Mouse (Mus musculus) 416B (cell line): ENCODE data around the gene Prrx2.
A peak's percentile ranks its signal among the peaks of the same experiment; 100 is the strongest.

Experiments
- DNase-seq: peaks from one replicate; pipeline ENCODE4 v3.0.0; 2011; ENCODE audit warnings: low read depth

Prrx2 gene

DNA sequence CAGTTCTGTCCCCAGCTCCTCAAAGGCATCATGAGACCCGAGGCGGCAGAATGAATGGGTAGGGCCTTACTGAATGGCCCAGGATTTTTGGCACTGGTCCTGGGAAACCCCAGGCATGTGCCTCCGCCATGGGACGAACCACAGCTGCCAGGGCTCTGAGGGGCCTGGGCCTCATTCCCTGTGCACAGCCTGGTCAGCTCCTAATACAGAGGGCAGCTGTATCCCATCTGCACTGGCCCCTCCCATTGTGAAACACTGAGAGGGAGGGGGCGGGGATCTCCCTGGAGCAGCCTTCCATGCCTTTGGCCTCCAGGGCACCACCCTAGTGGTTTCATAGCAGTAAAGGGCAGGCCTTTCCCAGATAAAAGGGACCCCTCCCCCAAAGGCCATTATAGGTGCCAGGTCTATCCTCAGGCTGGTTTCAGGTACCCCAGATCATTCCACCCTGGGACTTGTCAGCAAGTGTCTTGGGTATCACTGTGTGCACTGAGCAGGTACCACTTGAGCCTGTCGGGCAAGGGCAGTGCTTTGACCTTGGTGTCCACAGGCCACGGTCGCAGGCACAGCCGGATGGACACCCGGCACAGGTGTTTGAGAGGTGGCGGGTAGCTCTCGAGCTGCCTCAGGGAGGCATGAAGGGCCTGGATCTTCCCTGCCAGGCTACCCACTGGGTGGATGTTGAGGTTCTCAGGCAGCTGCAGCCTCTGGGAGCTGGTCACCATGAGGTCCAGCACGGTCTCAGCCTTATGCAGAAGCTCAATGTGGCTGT, 11.2 kb upstream of the Prrx2 start:
- no peak for DNase-seq

DNA sequence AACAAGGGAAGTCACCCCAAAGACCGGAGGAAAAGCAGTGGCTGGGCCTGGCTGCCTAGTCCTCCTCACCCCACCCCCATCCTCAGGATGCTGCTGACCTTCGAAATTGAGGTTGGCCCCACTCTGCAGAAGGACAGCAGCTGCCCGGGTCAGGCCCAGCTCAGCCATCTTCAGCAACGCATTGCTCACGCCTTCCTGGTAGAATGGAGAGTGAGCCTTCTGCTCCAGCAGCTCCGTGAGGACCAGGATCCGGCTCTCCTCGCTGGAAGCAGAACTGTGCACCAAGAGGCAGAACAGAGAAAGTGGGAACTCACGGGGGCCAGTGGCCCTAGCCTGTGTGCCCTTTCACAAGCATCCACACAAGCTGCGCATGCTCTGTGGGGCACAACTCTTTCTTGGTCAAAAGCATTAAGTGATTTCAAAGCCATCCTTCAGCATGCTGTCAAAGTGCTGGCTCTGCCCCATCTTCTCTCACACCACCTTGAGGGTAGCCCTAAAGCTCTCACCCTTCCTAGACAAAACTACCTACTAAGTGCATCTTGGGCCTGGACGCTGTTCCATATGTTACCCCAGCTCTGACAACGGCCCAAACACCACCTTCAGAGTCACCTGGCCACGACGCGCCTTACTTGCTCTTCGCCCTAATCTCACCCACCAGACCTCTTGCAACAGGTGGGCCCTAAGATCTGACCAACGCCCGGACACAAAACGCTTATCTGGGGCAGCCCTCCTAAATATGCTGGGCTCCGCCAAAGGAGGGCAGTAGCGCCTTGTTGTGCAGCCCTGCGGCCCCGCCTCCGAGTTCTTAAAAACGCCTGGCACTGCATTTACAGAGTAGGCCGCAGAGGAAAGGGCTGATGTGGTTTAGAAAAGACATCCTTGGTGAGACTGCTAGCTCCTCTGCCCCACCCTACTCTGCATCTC, 7.7 kb upstream of the Prrx2 start:
- DNase-seq, result peak; percentile 89

DNA sequence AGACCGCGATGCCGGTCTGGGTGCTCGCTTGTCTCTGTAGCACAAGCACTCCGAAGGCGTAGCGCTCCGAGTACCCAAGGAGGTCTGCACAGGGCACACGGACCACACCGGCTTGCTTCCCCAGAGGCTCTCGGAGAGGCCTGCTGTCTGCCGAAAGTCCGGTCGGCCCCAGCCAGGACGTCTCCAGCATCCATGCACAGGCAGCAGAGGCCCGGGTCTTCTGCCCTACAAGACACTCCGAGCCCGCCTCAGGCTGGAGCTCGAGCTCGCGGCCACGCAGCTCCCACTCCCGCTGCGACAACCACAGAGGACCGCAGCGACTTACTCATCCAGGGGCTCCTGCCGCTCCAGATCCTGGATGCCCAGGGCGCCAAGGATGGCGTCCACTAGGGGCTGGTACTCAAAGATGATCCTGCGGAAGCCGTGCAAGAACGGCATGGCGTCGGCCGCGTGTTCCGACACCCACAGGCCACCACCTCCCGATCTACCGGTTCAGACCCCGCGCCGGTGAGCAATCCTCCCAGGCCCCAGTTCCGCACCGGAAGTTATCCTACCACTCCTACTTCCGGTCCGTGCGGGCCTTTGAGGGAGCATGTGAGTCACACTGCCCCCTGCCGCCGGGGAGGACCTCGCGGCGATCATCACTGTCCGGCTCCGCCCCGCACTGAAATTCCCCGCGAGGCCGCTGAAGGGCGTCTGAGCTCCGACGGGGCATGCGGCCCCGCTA, 6.9 kb upstream of the Prrx2 start:
- peak; percentile 95 for DNase-seq

DNA sequence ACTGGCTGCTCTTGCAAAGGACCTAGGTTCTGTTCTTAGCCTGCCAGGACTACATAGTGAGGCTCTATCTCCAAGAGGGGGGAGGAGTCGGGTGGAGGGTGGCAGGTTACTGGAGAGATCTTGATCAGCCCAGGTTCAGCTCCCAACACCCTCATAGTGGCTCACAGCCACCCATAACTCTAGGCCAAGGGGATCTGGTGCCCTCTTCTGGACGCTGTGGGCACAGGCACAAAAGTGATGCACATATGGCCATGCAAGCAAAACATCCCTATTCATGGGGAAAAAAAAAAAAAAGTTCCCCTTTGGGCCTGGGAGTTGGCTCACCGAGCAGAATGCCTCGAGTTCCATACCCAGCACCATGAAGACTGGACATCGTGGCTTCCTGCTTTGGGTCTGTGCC, 5.5 kb upstream of the Prrx2 start:
- DNase-seq, result peak; percentile 76

DNA sequence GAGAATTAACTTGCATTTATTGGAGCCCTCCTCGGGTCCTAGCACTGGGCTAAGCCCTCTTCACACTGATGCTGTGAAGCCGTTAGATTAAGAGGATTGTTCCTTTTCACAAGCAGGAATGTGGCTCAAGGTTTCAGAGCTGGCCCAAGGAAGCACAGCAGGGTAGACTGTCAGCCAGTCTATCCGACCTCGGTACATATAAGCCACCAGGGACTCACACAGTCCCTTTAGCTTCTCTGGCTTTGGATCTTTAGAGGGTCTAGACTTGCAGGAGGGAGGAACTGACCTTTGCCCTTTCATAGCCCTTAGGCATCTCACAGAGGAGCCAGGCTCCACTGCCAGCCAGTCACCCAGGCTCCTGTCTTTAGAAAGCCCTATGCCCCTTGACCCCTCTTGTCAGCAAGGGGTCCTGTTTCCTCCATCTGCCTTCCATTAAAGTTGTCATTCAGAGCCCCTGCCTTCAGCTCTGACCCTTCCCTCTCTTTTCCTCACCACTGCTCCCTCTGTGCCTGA, 4.4 kb upstream of the Prrx2 start, which contains the start of gene Asb6:
Gene Asb6 (minus strand): TSS at position 51 of the 513 bp plus-strand sequence.
- DNase-seq, result no peak

DNA sequence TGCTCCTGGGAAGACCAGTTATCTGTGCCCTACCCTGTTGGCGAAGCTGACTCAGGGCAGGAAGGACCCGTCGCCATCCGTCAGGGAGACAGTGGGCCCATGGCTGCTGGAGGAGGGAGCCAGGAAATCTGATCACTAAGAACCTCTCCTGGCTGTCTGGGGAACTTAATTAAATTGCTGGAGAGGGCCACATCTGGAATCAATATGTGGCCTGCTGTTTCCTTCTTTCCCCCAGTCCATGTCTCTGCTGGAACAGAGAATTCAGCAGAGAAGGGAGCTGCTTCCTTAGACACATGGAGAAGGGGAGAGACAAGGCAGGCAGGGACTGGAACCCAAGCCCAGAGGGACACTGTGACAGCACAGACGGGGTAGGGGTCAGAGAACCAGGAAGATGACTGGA, 1.1 kb upstream of the Prrx2 start:
- DNase-seq, result no peak

DNA sequence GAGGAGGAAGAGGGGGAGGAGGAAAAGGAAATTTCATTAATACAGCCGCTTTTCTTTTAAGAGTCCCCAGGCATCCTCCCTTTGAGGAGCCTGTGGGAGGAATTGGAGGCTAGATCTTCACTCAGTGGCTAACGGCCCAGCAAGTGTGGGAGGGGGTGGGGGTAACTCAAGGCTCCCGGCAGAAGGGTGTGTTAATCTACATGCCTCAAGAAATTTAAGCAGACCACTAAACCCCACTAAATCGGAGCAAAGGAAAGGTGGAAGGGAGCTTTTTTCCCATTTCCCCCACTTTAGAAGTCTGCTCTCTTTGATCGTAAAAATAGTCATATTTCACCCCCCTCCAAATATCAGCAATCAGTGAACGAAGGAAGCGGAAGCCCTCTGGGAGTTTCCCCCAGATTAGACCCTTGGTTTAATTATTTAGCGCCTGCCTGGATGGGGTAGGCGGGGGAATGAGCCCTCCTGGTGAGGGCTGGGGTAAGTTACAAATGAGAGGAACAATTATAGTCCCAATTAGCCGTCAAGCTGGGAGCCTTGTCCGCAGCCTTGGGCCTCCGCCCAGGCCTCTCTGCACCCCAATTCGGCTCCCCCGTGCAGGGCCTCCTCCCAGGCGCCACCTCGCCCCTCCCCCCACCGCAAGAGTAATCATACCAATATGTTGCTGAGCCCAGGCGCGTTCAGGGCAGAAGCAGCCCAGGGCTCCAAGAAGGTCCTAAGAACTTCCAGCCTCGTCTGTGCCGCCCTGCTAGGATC, 1.6 kb downstream of the Prrx2 start:
- no peak for DNase-seq

DNA sequence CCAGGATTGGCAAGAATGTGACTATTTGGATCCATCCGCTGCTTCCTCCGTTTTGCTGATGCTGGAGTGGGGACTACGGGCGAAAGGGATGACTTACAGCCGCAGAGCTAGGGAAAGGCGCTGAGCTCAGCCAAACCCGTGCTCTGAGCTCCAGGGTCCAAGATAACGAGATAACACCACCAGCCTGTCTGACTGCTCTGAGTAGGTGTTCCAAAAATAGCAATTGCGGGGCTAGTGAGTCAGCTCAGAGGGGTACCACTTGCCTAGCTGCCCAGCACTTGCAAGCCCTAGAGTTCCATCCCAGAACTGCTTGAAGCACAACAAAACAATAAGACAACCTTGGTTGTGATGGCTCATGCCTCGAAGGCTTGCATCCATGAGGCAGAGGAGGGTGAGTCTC, 7.8 kb downstream of the Prrx2 start:
- DNase-seq, result no peak

DNA sequence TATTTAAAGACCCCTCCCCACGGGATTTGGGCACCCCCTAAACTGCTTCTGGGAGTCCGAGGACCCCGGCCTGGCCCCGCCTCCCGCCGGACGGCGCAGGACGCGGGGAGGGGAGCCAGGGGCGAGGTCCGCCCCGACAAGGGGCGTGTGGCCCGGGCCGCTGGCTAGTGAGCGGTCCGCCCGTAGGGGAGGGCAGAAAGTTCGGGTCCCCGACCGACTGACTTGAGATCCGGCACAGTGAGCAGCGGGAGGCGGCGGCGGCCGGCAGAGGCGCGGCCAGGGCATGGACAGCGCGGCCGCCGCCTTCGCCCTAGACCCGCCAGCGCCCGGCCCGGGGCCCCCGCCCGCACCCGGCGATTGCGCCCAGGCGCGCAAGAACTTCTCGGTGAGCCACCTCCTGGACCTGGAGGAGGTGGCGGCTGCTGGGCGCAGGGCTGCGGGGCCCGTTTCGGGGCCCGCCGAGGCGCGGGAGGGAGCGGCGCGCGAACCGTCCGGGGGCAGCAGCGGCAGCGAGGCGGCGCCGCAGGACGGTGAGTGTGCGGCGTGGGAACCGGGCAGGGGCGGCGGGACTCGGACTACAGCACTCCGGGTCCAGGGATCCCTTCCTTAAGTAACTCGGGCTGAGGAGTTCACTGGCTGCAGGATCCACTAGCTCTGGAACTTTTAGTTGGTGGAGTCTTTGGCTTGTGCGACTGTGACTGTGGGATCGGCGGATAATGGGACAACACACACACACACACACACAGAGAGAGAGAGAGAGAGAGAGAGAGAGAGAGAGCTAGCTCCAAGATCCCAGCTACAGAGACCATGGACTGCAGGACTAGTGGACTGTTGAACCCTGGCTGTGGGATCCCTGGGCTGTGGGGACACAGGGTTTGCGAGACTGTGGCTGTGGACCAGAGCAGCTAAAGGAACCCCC, 10.6 kb downstream of the Prrx2 start:
- DNase-seq, result no peak

DNA sequence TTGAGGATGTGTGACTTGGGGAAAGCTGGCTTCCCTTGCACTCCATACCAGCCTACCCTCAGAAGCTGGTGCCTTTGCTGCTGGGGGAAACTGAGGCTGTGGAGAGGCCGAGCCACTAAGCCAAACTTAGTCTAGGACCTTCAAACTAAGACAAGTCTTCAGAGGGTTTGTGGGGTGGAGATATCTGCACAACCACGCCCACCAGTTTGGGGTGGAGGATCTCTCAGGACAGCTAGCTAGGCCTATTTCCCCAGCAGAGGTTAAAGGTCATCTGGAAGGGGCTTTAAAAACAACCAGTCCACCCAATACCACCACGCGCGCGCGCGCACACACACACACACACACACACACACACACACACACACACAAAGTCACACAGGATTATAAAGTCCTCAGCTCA, 11.5 kb downstream of the Prrx2 start:
- no peak for DNase-seq

DNA sequence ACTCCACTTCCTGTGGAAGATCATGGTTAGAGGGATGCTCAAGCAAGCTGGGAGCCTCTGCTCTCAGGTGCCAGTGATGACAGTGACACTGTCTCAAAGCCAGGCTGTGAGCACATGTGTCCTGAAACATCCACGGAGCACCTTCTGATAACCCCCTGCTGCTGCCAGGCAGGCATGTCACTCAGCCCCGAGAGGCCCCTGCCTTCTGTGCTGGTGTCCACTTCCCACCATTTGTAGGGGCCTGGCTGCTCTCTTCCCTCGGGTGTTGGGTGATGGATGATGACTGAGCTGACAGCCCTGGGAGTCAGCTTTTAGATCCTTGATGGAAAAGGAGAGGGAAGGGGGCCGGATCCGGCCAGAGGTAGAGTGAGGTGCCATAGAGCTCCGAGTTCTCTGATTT, 12.0 kb downstream of the Prrx2 start:
- no peak for DNase-seq

DNA sequence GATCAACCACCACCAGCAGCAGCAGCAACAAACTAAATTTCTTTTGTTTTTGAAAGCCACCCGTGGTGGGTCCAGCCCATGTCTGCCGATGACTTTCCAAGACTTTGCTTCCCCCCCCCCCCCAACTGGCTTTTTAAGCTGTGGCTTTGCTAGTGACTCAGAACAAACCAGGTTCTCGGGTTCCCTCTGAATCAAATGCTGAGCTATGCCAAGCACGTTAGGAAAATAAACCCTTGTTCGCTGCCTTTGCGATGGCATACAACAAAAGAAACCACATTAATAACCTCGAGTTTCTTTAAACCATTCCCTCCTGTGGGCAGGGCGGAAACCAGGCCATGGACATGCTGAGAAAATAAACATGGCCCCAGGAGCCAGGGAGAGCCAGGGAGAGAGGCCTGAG, 13.4 kb downstream of the Prrx2 start:
- DNase-seq, result no peak

DNA sequence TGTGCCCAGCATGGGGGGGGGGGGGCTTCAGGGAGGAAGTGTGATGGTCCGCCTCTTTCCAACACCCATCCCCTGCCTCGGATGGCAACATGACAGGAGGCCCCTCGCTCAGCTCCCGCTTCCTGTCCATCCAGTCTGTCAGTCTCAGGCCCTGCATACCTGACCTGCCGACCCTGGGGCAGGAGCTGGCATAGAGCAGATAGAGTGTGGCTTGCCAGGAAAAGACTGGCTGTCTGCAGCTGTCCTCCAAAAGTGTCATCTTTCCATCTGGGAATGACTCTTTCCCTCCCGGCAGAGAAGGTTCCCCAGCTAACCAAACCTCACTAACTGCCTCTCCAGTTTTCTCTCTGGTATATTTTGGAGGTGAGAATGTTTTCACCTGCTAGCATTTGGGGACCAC, 15.8 kb downstream of the Prrx2 start:
- no peak for DNase-seq

DNA sequence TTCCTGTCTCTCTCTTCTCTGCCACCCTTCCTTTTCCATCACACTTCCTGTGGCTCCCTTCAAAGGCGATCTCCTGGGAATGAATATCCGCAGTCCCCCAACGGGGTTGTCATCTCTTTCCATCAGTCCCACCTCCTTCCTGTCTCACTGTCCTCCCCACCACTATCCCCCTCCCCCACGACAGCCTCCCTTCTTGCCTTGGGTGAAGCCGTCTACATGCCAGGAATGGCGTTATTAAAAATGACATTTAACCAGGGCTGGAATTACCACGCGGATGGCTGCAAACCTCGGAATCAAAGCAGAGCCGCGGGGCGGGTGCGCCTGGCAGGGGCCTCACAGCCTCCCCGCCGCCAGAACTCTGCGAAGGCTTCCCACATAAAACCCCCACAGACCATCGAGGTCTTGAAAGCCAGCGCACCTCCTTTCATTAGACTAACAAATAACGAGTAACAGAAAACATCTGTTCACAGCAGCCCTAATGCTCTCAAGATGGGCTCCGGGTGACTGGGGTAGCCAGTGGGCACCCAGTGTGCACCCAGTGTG, 18.1 kb downstream of the Prrx2 start:
- DNase-seq, result no peak

DNA sequence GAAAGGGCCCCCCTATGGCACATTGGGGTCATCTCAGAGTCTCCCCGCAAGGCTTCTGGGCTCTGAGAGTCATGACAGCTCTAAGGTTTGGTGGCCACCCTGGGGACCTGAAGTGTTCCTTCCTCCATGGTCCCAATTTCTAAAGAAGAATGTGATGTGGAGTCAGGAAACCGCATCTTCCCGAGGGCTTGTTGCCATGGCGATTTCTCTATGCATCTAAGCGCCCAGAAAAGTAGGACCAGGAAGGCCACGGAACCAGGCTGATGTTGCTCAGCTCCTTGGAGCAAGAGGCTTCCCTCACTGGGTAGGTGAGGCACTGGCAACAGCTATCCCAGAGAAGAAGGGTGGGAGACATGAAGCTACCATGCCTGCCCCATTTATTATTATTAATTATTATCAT, 22.3 kb downstream of the Prrx2 start:
- no peak for DNase-seq

DNA sequence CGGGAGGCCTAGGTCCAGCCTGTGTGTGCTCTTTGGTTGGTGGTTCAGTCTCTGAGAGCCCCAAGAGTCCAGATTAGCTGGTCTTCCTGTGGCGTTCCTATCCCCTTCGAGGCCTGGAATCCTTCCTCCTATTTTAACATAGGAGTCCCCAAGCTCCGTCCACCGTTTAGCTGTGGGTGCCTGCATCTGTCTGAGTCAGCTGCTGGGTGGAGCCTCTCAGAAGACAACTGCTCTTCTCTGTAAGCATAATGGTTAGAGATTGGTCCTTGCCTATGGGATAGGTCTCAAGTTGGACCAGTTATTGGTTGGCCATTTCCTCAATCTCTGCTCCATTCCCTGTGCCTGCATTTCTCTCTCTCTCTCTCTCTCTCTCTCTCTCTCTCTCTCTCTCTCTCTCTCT, 25.0 kb downstream of the Prrx2 start:
- no peak for DNase-seq

DNA sequence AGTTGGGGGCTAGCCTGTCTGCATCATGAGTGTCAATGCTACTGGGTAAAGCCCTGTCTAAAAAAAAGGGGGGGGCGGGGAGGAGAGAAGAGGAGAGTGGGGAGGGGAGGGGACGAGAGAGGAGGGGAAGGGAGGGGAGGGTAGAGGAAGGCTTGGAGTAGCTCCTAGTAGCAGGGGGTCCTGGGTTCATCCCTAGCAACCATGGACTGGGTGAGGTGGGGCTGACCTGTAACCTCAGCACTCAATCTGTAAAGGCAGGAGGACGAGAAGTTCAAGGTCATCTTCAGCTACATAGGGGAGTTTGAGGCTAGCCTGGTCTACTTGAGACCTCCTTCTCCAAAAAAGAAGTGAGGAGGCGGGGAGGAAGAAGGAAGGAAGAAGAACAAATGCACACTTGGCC, 27.3 kb downstream of the Prrx2 start:
- DNase-seq, result no peak

DNA sequence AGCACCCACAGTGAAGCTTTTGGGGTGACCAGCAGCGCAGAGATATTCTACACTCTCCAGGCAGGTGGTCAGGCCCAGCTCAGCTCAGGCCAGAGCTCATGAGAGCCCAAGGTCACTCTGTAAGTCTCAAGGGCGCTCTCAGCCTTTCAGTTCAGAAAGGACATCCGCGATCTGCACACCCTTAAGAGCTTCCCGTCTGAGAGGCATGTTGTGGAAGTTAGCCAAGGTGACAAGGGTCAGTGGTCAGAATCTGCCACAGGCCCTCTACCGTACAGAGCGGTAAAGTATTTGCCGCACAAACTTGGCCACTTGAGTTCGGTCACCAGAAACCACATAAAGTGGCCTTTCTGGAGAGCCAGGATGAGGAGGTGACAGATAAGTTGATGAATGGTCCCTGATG, 28.8 kb downstream of the Prrx2 start:
- DNase-seq, result peak; percentile 13

DNA sequence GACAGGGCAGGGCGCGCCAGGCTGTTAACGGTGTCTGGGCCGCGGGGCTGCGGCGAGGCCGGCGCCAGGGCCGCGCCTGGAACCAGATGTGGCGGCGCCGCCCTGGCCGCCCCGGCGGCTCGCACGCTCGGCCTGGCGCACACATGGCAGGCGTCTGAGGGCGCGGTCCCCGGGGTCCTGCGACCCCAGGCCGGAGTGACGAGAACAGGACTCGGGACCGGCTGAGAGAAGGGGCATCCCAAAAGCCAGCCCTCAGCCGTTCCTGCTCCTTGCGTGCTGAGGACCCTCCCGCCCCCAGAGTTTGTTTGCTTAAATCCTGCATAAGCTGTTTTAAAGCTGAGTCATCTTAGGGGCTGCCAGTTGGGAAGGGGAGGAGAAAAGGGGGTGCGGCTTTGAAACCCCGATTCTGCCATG, 30.2 kb downstream of the Prrx2 start:
- no peak for DNase-seq

DNA sequence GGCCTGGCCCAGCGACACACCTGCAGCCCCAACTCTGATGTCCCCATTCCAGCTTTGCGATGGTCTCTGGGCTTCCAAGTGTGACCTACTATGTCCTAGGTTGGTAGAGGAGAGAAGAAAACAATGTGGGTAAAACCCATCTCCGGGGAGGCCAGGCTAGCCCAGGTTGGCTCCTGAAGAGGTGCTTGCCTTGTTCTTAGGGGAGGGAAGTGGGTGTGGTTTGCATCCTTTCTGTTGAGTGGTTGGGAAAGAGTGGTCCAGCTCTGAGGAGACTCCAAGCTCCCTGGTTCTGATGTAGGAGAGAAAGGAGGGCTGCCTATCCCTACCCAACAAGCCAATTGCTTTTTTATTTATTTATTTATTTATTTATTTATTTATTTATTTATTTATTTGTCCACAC, 30.7 kb downstream of the Prrx2 start:
- DNase-seq, result no peak
